Mouse (Mus musculus): ENCODE measurements around the gene Syt16. TPM values are rescaled to one million over a fixed set of nuclear protein-coding genes. Genes with fewer than 3 reads are reported as not detected.
A peak's percentile ranks its signal among the peaks of the same experiment; 100 is the strongest.

The Syt16 gene
- polyA plus RNA-seq, 2 experiments: 0.04 TPM; not detected in 1

- 1% methylated on average over 4 of the region's 4 CpGs for WGBS (ENCODE audit: insufficient replicate concordance)
- Histone ChIP-seq H3K4me2 (ENCODE audit: low read depth) (no peak overlapping the region), H3K27me3 (ENCODE audit: control insufficient read depth, insufficient read depth, low read length) (no peaks in the 10 kb centered on the region), H3K9me3 (ENCODE audit: control insufficient read depth, low read length) (no peaks in the 10 kb centered on the region), H3K27ac (no peak overlapping the region), H3K36me3 (replicated peaks; ENCODE audit: control insufficient read depth, insufficient read depth, low read depth) (no peaks in the 10 kb centered on the region), H3K4me1 (replicated peaks; ENCODE audit: control insufficient read depth in 2 of 2, insufficient read depth in 2 of 2, low read length in 1 of 2) (no peaks in the 10 kb centered on the region), H3K9ac (replicated peaks) (no peak overlapping the region), H3K4me3 (ENCODE audit: insufficient read depth in 1 of 2, low read depth in 2 of 2, low read length in 2 of 2) (no peak overlapping the region)
- TF ChIP-seq CTCF (IDR thresholded peaks at IDR 0.05; ENCODE audit: low read depth) (peak; percentile 37; the same call in 1 of the 2 replicates), EP300 (IDR thresholded peaks at IDR 0.05; ENCODE audit: low read depth) (no peak)
- no peak for DNase-seq (ENCODE audit: low read depth in 3 of 3, low spot score in 3 of 3)
- no peak for ATAC-seq (ENCODE audit: insufficient read depth)
Observed at GRCm38 (mm10) chr12:74293624-74294023, 296.2 kb downstream of the Syt16 start.

GRCm38 (mm10) chr12:74296374-74296773, 298.9 kb downstream of the Syt16 start:
- Histone ChIP-seq H3K9ac (replicated peaks) (no peak overlapping the region), H3K27ac (no peak overlapping the region), H3K4me2 (ENCODE audit: low read depth) (no peak overlapping the region), H3K9me3 (ENCODE audit: control insufficient read depth, low read length) (no peaks in the 10 kb centered on the region), H3K4me1 (replicated peaks; ENCODE audit: control insufficient read depth in 2 of 2, insufficient read depth in 2 of 2, low read length in 1 of 2) (no peaks in the 10 kb centered on the region), H3K36me3 (replicated peaks; ENCODE audit: control insufficient read depth, insufficient read depth, low read depth) (no peaks in the 10 kb centered on the region), H3K4me3 (ENCODE audit: insufficient read depth in 1 of 2, low read depth in 2 of 2, low read length in 2 of 2) (no peak overlapping the region), H3K27me3 (ENCODE audit: control insufficient read depth, insufficient read depth, low read length) (no peaks in the 10 kb centered on the region)
- TF ChIP-seq CTCF (IDR thresholded peaks at IDR 0.05; ENCODE audit: low read depth) (no peak), EP300 (IDR thresholded peaks at IDR 0.05; ENCODE audit: low read depth) (no peak)
- WGBS (ENCODE audit: insufficient replicate concordance): 53% methylated on average over 5 of the region's 5 CpGs
- DNase-seq (ENCODE audit: low read depth in 3 of 3, low spot score in 3 of 3): no peak
- ATAC-seq (ENCODE audit: insufficient read depth): no peak

GRCm38 (mm10) chr12:74301559-74301958, 304.1 kb downstream of the Syt16 start:
- 65% methylated on average over 6 of the region's 6 CpGs for WGBS (ENCODE audit: insufficient replicate concordance)
- ATAC-seq (ENCODE audit: insufficient read depth) (no peak), DNase-seq (ENCODE audit: low read depth in 3 of 3, low spot score in 3 of 3) (no peak)

GRCm38 (mm10) chr12:74303418-74304294, 306.2 kb downstream of the Syt16 start:
- Histone ChIP-seq H3K27ac (no peak overlapping the region), H3K36me3 (replicated peaks; ENCODE audit: control insufficient read depth, insufficient read depth, low read depth) (no peaks in the 10 kb centered on the region), H3K27me3 (ENCODE audit: control insufficient read depth, insufficient read depth, low read length) (no peaks in the 10 kb centered on the region), H3K4me3 (ENCODE audit: insufficient read depth in 1 of 2, low read depth in 2 of 2, low read length in 2 of 2) (no peak overlapping the region), H3K4me1 (replicated peaks; ENCODE audit: control insufficient read depth in 2 of 2, insufficient read depth in 2 of 2, low read length in 1 of 2) (no peaks in the 10 kb centered on the region), H3K9me3 (ENCODE audit: control insufficient read depth, low read length) (no peaks in the 10 kb centered on the region), H3K4me2 (ENCODE audit: low read depth) (no peak overlapping the region), H3K9ac (replicated peaks) (no peak overlapping the region)
- no peak for DNase-seq (ENCODE audit: low read depth in 3 of 3, low spot score in 3 of 3)
- ATAC-seq (ENCODE audit: insufficient read depth): no peak
- 59% methylated on average over 9 of the region's 9 CpGs for WGBS (ENCODE audit: insufficient replicate concordance)
- TF ChIP-seq CTCF (IDR thresholded peaks at IDR 0.05; ENCODE audit: low read depth) (no peak), EP300 (IDR thresholded peaks at IDR 0.05; ENCODE audit: low read depth) (no peak)

More at GRCm38 (mm10) chr12:74301559-74301958, 304.1 kb downstream of the Syt16 start:
- TF ChIP-seq CTCF (IDR thresholded peaks at IDR 0.05; ENCODE audit: low read depth): no peak
- no peak for TF ChIP-seq EP300 (IDR thresholded peaks at IDR 0.05; ENCODE audit: low read depth)
- Histone ChIP-seq H3K4me3 (ENCODE audit: insufficient read depth in 1 of 2, low read depth in 2 of 2, low read length in 2 of 2) (no peak overlapping the region), H3K27ac (no peak overlapping the region), H3K36me3 (replicated peaks; ENCODE audit: control insufficient read depth, insufficient read depth, low read depth) (no peaks in the 10 kb centered on the region), H3K4me1 (replicated peaks; ENCODE audit: control insufficient read depth in 2 of 2, insufficient read depth in 2 of 2, low read length in 1 of 2) (no peaks in the 10 kb centered on the region), H3K4me2 (ENCODE audit: low read depth) (no peak overlapping the region), H3K9me3 (ENCODE audit: control insufficient read depth, low read length) (no peaks in the 10 kb centered on the region), H3K27me3 (ENCODE audit: control insufficient read depth, insufficient read depth, low read length) (no peaks in the 10 kb centered on the region), H3K9ac (replicated peaks) (no peak overlapping the region)

- no peak overlapping the region for H3K4me2 ChIP-seq (ENCODE audit: low read depth)
- no peak overlapping the region for H3K4me3 ChIP-seq (ENCODE audit: insufficient read depth in 1 of 2, low read depth in 2 of 2, low read length in 2 of 2)
- H3K36me3 ChIP-seq (replicated peaks; ENCODE audit: control insufficient read depth, insufficient read depth, low read depth): no peaks in the 10 kb centered on the region
- no peaks in the 10 kb centered on the region for H3K4me1 ChIP-seq (replicated peaks; ENCODE audit: control insufficient read depth in 2 of 2, insufficient read depth in 2 of 2, low read length in 1 of 2)
- no peaks in the 10 kb centered on the region for H3K9me3 ChIP-seq (ENCODE audit: control insufficient read depth, low read length)
- no peak overlapping the region for H3K27ac ChIP-seq
- ATAC-seq (ENCODE audit: insufficient read depth) (no peak), DNase-seq (ENCODE audit: low read depth in 3 of 3, low spot score in 3 of 3) (no peak)
- no peak overlapping the region for H3K9ac ChIP-seq (replicated peaks)
- 65% methylated on average over 3 of the region's 3 CpGs for WGBS (ENCODE audit: insufficient replicate concordance)
- TF ChIP-seq CTCF (IDR thresholded peaks at IDR 0.05; ENCODE audit: low read depth): no peak
- no peak for TF ChIP-seq EP300 (IDR thresholded peaks at IDR 0.05; ENCODE audit: low read depth)
- no peaks in the 10 kb centered on the region for H3K27me3 ChIP-seq (ENCODE audit: control insufficient read depth, insufficient read depth, low read length)
Observed at GRCm38 (mm10) chr12:74312611-74313010, 315.1 kb downstream of the Syt16 start.
